Mouse (Mus musculus) liver, embryonic 14.5 days (tissue): ENCODE results near the gene Gm4969. TPM values are rescaled to one million over a fixed set of nuclear protein-coding genes. Genes with fewer than 3 reads are reported as not detected.

Experiments
- ATAC-seq: fragments of 200-750 bp; cut with Nextera tagmentation; 2 replicates; pipeline ENCODE4 v1.8.0; 2017; ENCODE audit warnings: moderate number of reproducible peaks, mild to moderate bottlenecking, moderate library complexity; ENCODE audit not compliant: insufficient read depth
- DNase-seq, 3 experiments: peaks; one replicate each; pipeline ENCODE4 v3.0.0-alpha.2; 2012 to 2013; ENCODE audit warnings: low read depth in 3 of 3, low spot score in 3 of 3
- H3K27ac ChIP-seq: fragments of 300-500 bp; sonication (generic); 2 replicates; pipeline ENCODE4 v1.5.1; 2014; ENCODE audit warnings: moderate library complexity, mild to moderate bottlenecking, control low read depth, inconsistent platforms
- H3K27me3 ChIP-seq: fragments of 300-500 bp; sonication (generic); 2 replicates; pipeline ENCODE4 v1.6.1; 2014; ENCODE audit warnings: mild to moderate bottlenecking, low read length, moderate library complexity; ENCODE audit not compliant: control insufficient read depth, insufficient read depth
- H3K36me3 ChIP-seq: fragments of 300-500 bp; sonication (generic); replicated peaks from 2 replicates; pipeline ENCODE4 v1.6.1; 2014; ENCODE audit warnings: low read depth; ENCODE audit not compliant: control insufficient read depth, insufficient read depth
- H3K4me1 ChIP-seq, 2 experiments: fragments of 200-500 bp in 1 of 2; fragments of 300-500 bp in 1 of 2; sonication (generic) in 1 of 2; replicated peaks; 2 replicates each; pipeline ENCODE4 v1.6.1; 2012 to 2014; ENCODE audit warnings: antibody characterized with exemption in 1 of 2, inconsistent platforms in 1 of 2, low read length in 1 of 2; ENCODE audit not compliant: control insufficient read depth in 2 of 2, insufficient read depth in 2 of 2
- H3K4me2 ChIP-seq: fragments of 300-500 bp; sonication (generic); 2 replicates; pipeline ENCODE4 v1.6.1; 2014; ENCODE audit warnings: low read depth, mild to moderate bottlenecking, control low read depth, moderate library complexity
- H3K4me3 ChIP-seq, 2 experiments: fragments of 200-500 bp in 1 of 2; fragments of 300-500 bp in 1 of 2; sonication (generic) in 1 of 2; 2 replicates each; pipeline ENCODE4 v1.5.1; 2012 to 2014; ENCODE audit warnings: low read depth in 2 of 2, low read length in 2 of 2, mild to moderate bottlenecking in 2 of 2, control low read depth in 1 of 2, inconsistent platforms in 1 of 2, moderate library complexity in 1 of 2; ENCODE audit not compliant: insufficient read depth in 1 of 2
- H3K9ac ChIP-seq: fragments of 300-500 bp; sonication (generic); replicated peaks from 2 replicates; pipeline ENCODE4 v1.6.1; 2014; ENCODE audit warnings: mild to moderate bottlenecking, control low read depth, moderate library complexity
- H3K9me3 ChIP-seq: fragments of 300-500 bp; sonication (generic); 2 replicates; pipeline ENCODE4 v1.6.1; 2016; ENCODE audit warnings: low read length, mixed read lengths; ENCODE audit not compliant: control insufficient read depth
- CTCF ChIP-seq: IDR thresholded peaks from 2 replicates; pipeline ENCODE4 v1.5.1; 2016; ENCODE audit warnings: antibody characterized with exemption, low read depth, control low read depth
- EP300 ChIP-seq: IDR thresholded peaks from 2 replicates; pipeline ENCODE4 v1.6.1; 2016; ENCODE audit warnings: antibody characterized with exemption, low read depth
- WGBS: fragments of 180-500 bp; shearing (Covaris S2); extraction: QIAGEN DNeasy Blood & Tissue Kit; methylation state at CpG from one replicate; pipeline ENCODE4 v1.1.7; 2014; ENCODE audit not compliant: insufficient replicate concordance; 5-methylcytosine and 5-hydroxymethylcytosine counted together
- polyA plus RNA-seq, 2 experiments: library from polyadenylated mRNA; depleted of rRNA in 1 of 2; stranded (reverse) in 1 of 2; unstranded in 1 of 2; fragments of >200 nt; fragmentation: Nextera tagmentation in 1 of 2; extraction: Ambion mirVana in 1 of 2; gene quantifications; 2 replicates each; pipeline versions ENCODE4 v1.2.1 to v1.2.3; 2012 to 2014

Gm4969 gene
- polyA plus RNA-seq, 2 experiments: 0.22 to 0.25 TPM

DNA sequence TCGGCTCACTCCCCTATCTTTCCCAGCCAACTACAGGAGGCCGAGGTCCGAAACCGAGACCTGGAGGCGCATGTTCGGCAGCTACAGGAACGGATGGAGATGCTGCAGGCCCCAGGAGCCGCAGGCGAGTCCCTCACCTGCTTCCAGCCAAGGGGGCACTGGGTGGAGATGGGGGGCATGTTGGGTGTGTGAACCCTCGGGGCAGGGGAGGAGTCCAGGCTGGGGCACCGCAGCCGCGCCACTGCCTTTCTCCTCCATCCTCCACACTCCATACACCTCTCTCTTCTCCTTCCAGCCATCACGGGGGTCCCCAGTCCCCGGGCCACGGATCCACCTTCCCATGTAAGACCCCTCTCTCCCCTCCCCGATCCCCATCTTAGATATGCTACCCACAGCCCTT lies 26.3 kb downstream of the Gm4969 start:
- 24% methylated on average over 13 of the region's 17 CpGs for WGBS
- H3K4me3 ChIP-seq: no peak overlapping the region
- H3K27ac ChIP-seq: no peak overlapping the region
- ATAC-seq: no peak
- peaks cover 0 to 11% of the 10 kb centered on the region in 2 experiments; a peak in 3 of 4 replicates for H3K4me1 ChIP-seq
- H3K27me3 ChIP-seq: peaks cover 55% of the 10 kb centered on the region
- no peaks in the 10 kb centered on the region for H3K36me3 ChIP-seq
- TF ChIP-seq EP300: no peak
- no peak for TF ChIP-seq CTCF
- no peak for DNase-seq
- H3K4me2 ChIP-seq: peak overlapping the region; percentile 95
- no peaks in the 10 kb centered on the region for H3K9me3 ChIP-seq
- no peak overlapping the region for H3K9ac ChIP-seq

GRCm38 (mm10) chr7:19088813-19089212 lies 29.4 kb downstream of the Gm4969 start:
- no peak for DNase-seq
- TF ChIP-seq CTCF (peak; percentile 96), EP300 (no peak)
- no peak for ATAC-seq
- Histone ChIP-seq H3K4me3 (no peak overlapping the region), H3K27me3 (peaks cover 33% of the 10 kb centered on the region), H3K9ac (no peak overlapping the region), H3K4me2 (no peak overlapping the region), H3K9me3 (no peaks in the 10 kb centered on the region), H3K36me3 (no peaks in the 10 kb centered on the region), H3K4me1 (peaks cover 11 to 15% of the 10 kb centered on the region in 2 experiments), H3K27ac (no peak overlapping the region)
- 24% methylated on average over 10 of the region's 10 CpGs for WGBS

DNA sequence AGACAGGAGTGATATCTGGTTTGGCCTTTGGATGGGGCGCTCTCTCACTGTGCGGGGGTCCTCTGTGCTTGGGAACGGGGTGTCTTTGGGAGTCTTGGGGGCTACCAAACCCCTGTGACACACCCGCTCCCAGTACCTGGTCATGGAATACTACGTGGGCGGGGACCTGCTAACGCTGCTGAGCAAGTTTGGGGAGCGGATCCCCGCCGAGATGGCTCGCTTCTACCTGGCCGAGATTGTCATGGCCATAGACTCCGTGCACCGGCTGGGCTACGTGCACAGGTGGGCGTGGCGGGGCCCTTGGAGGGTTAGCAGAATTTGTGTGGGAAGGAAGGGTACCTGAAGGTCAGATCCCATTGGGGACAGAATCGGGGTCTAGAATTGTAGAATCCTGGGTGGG lies 31.4 kb downstream of the Gm4969 start:
- 54% methylated on average over 18 of the region's 18 CpGs for WGBS
- no peak overlapping the region for H3K4me2 ChIP-seq
- H3K27me3 ChIP-seq: peaks cover 22% of the 10 kb centered on the region
- no peak for TF ChIP-seq CTCF
- no peak for TF ChIP-seq EP300
- H3K4me3 ChIP-seq: no peak overlapping the region
- ATAC-seq (no peak), DNase-seq (no peak)
- H3K4me1 ChIP-seq: peaks cover 11 to 12% of the 10 kb centered on the region in 2 experiments
- no peaks in the 10 kb centered on the region for H3K36me3 ChIP-seq
- no peaks in the 10 kb centered on the region for H3K9me3 ChIP-seq
- no peak overlapping the region for H3K9ac ChIP-seq
- H3K27ac ChIP-seq: no peak overlapping the region

DNA sequence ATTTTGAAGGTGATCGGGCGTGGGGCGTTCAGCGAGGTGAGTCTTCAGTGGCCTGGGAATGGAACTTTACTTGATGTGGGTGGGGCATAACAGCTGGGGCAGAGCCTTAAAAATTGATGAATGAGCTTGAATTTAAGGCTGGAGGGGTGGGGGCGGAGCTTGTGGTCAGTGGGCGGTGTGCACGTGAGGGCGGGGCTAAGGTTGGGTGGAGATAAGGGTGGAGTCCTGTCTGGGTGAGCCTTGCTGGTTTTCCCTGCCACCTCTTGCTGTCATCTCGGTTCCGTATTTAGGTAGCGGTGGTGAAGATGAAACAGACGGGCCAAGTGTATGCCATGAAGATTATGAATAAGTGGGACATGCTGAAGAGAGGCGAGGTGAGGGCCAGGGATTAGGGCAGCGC lies 32.1 kb downstream of the Gm4969 start:
- 3% methylated on average over 14 of the region's 14 CpGs for WGBS
- H3K4me1 ChIP-seq: peaks cover 11 to 12% of the 10 kb centered on the region in 2 experiments
- H3K4me2 ChIP-seq: peak overlapping the region; percentile 59
- peak; percentile 69 to 79 (median 72) for DNase-seq
- peak overlapping the region; percentile 45; the same call in 1 of the 2 replicates for H3K9ac ChIP-seq
- ATAC-seq: peak; percentile 74
- H3K36me3 ChIP-seq: peaks cover 3% of the 10 kb centered on the region; the same call in 1 of the 2 replicates
- TF ChIP-seq EP300 (no peak), CTCF (no peak)
- peak overlapping the region; percentile 13 to 19; a peak in 3 of 4 replicates for H3K4me3 ChIP-seq
- H3K9me3 ChIP-seq: no peaks in the 10 kb centered on the region
- H3K27me3 ChIP-seq: peaks cover 19% of the 10 kb centered on the region
- no peak overlapping the region for H3K27ac ChIP-seq

DNA sequence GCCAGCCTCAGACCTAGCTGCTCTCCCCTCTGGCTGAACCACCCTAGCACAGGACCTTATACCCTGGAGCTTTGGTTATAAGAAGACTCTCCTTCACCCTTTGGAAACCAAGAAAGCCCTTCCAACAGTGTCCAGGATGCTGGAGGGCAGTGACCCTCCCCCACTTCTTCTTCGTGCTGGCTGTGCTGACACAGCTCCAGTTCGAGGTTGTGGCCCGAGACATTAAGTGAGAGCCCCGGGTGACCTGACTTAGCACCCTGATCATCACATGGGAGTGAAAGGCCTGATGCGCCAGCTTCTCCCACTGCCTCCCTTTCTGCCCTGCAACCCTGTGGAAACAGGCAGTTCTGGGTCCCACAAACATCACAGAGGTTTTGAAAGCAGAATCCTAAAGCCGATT lies 32.7 kb downstream of the Gm4969 start:
- H3K36me3 ChIP-seq: peaks cover 9% of the 10 kb centered on the region; the same call in 1 of the 2 replicates
- H3K27me3 ChIP-seq: peaks cover 14% of the 10 kb centered on the region
- H3K4me1 ChIP-seq: peaks cover 11 to 12% of the 10 kb centered on the region in 2 experiments
- H3K27ac ChIP-seq: no peak overlapping the region
- WGBS: 8% methylated on average over 6 of the region's 6 CpGs
- H3K4me3 ChIP-seq: peak overlapping the region in 1 of 2 experiments; percentile 2; a peak in 1 of 4 replicates
- peak overlapping the region; percentile 59 for H3K4me2 ChIP-seq
- H3K9ac ChIP-seq: no peak overlapping the region
- no peaks in the 10 kb centered on the region for H3K9me3 ChIP-seq
- no peak for TF ChIP-seq CTCF
- DNase-seq (no peak), ATAC-seq (peak; percentile 4; the same call in 1 of the 2 replicates)
